Mouse (Mus musculus) left cerebral cortex, postnatal 14 days (tissue): Measurements from ENCODE around the gene Lsamp. TPM values are rescaled to one million over a fixed set of nuclear protein-coding genes. Genes with fewer than 3 reads are reported as not detected.

Experiments
- DNase-seq, 2 experiments: peaks; one replicate each; pipeline ENCODE4 v3.0.0; 2021 to 2022; ENCODE audit warnings: low spot score in 2 of 2, mixed read lengths in 1 of 2
- intact Hi-C: fragments of 180-260 bp; cut with DNase I; formaldehyde crosslinking; loops from one replicate; pipeline ENCODE4 v1.15.1; 2025
- total RNA-seq, 2 experiments: library from RNA; stranded (reverse); gene quantifications; 2 replicates each; pipeline ENCODE4 v1.2.3; 2021

The Lsamp gene
- total RNA-seq, 2 experiments from 2014 or later: 271 to 294 TPM

GRCm38 (mm10) chr16:42048138-42048537, 2064.0 kb downstream of the Lsamp start:
- no peak for DNase-seq
- intact Hi-C loops: no loop called here

GRCm38 (mm10) chr16:42059927-42060326, 2075.8 kb downstream of the Lsamp start:
- DNase-seq: no peak
- intact Hi-C loops: no loop called here

- intact Hi-C loops: no loop called here
- no peak for DNase-seq
These were observed 2090.2 kb downstream of the Lsamp start for GRCm38 (mm10) chr16:42074325-42074724.

GRCm38 (mm10) chr16:42079573-42079972, 2095.4 kb downstream of the Lsamp start:
- intact Hi-C loops: loop anchor here (2.0 kb wide), 1 partner anchor 75 kb away; no protein-coding TSS in a partner anchor
- peak in 1 of 2 experiments; percentile 36 for DNase-seq

- intact Hi-C loops: no loop called here
- no peak for DNase-seq
These were observed 2097.4 kb downstream of the Lsamp start for GRCm38 (mm10) chr16:42081611-42082010.

GRCm38 (mm10) chr16:42097510-42097909, 2113.3 kb downstream of the Lsamp start:
- intact Hi-C loops: no loop called here
- no peak for DNase-seq

- intact Hi-C loops: no loop called here
- no peak for DNase-seq
These were observed 2118.0 kb downstream of the Lsamp start for GRCm38 (mm10) chr16:42102186-42102585.

GRCm38 (mm10) chr16:42102635-42103034, 2118.5 kb downstream of the Lsamp start:
- no peak for DNase-seq
- intact Hi-C loops: no loop called here

- no peak for DNase-seq
- intact Hi-C loops: no loop called here
These were observed 2128.1 kb downstream of the Lsamp start for GRCm38 (mm10) chr16:42112251-42112650.

- intact Hi-C loops: no loop called here
- no peak for DNase-seq
These were observed 2129.1 kb downstream of the Lsamp start for GRCm38 (mm10) chr16:42113246-42113645.

GRCm38 (mm10) chr16:42121788-42122187, 2137.6 kb downstream of the Lsamp start:
- no peak for DNase-seq
- intact Hi-C loops: no loop called here

GRCm38 (mm10) chr16:42123826-42124225, 2139.7 kb downstream of the Lsamp start:
- intact Hi-C loops: no loop called here
- no peak for DNase-seq

GRCm38 (mm10) chr16:42126061-42126460, 2141.9 kb downstream of the Lsamp start:
- intact Hi-C loops: no loop called here
- no peak for DNase-seq

- intact Hi-C loops: no loop called here
- no peak for DNase-seq
These were observed 2163.0 kb downstream of the Lsamp start for GRCm38 (mm10) chr16:42147164-42147563.

GRCm38 (mm10) chr16:42149216-42149942, 2165.2 kb downstream of the Lsamp start:
- intact Hi-C loops: no loop called here
- no peak for DNase-seq

GRCm38 (mm10) chr16:42152640-42153039, 2168.5 kb downstream of the Lsamp start:
- intact Hi-C loops: no loop called here
- no peak for DNase-seq

- intact Hi-C loops: no loop called here
- no peak for DNase-seq
These were observed 2173.7 kb downstream of the Lsamp start for GRCm38 (mm10) chr16:42157816-42158215.

GRCm38 (mm10) chr16:42164941-42165340, 2180.8 kb downstream of the Lsamp start:
- intact Hi-C loops: loop anchor here (5.0 to 10.0 kb wide), 2 partner anchors 640 to 908 kb away; no protein-coding TSS in a partner anchor
- DNase-seq: peak; percentile 91 to 93

GRCm38 (mm10) chr16:42168292-42168691, 2184.1 kb downstream of the Lsamp start:
- no peak for DNase-seq
- intact Hi-C loops: loop anchor here (10.0 kb wide), 1 partner anchor 643 kb away; no protein-coding TSS in a partner anchor

GRCm38 (mm10) chr16:42169447-42170140, 2185.4 kb downstream of the Lsamp start:
- intact Hi-C loops: loop anchor here (5.0 to 10.0 kb wide), 4 partner anchors 613 to 1425 kb away; no protein-coding TSS in a partner anchor
- DNase-seq: peak; percentile 78 to 84
